Mouse (Mus musculus): ENCODE data around the gene 7530416G11Rik.

7530416G11Rik gene

DNA sequence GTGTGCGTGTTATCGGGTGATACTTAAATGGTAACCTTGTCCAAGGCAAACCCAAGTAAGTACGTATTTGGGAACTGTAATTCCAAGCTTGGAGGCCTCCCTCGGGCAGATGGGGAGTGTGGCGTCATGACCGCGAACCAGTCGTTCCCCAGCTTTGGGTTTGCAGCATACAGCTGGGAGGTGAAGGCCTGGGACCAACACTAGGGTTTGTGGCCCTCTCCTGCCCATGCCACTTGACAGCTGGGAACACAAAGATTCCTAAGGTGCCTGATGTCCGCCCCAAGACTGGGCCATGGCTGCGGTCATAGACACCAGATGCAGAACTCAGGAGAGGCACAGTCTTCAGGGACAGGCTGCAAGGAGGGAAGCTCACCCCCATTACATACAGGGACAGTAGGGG is 2.8 kb downstream of the 7530416G11Rik start:
- TF ChIP-seq GATA4 (IDR thresholded peaks at IDR 0.05; ENCODE audit: insufficient replicate concordance, low read length), result no peak

DNA sequence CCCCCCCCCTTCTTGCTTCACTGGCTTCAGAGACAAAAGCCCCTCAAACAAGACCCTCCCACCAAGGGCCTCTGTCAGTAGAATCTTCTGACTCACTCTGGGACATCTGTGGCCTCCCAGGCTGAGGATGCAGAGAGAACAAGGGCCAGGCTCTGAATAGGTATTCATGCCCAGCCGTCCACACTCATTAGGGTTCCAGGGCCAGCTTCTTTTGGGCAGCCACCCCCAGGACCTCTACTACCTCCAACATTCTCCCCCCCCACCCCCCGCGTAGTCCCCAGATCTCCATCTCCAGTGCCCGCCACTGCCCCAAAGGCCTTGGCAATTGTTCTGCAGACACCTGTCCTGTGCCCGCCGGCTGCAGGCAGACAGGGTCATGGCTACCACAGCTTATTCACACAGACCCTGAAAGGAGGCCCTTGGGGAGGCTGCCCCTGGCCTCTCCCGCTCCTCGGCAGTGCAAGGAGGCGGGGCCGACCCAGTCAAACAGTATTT is 5.0 kb downstream of the 7530416G11Rik start:
- TF ChIP-seq GATA4 (IDR thresholded peaks at IDR 0.05; ENCODE audit: insufficient replicate concordance, low read length), result no peak

DNA sequence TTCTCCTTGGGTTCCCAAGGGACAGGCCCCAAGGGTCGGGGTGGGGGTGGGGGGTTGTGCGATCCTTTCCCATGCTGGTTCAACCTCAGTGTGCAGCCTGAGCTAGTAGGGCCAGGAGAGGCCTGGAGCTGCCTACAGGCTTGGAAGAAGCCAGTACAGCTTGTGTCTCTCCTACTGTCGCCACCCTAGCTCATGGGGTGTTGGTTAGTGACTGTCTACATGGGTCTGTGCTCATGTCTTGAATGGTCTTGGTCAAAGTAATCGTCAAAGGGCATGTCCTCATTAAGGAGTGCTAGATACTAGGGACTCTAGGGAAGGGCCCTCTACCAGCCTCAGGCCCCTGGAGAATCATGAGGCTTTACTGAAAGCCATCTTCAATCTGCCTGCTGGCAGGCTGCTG is 5.5 kb downstream of the 7530416G11Rik start:
- no peak for TF ChIP-seq GATA4 (IDR thresholded peaks at IDR 0.05; ENCODE audit: insufficient replicate concordance, low read length)

DNA sequence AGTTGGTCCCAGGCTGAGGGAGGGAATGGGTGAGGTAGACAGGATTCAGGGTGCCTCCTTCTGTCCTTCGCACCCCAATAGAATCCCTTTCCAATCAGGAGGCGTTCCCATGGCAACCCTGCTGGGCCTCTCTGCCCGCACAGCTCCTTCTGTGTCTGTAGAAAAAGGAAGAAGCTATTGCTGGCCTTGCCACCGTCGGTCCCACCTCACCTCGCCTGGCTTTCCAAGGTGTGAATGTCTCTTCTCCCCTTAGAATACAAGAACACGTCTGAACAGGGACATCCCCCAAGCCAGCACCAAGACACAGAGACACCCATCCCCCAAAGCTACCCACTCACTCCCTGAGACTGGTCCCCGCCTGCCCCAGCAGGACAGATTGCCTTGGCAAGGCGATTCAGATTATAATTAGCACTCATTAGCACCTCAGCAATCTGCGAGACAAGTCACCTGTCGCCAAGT is 8.8 kb downstream of the 7530416G11Rik start:
- no peak for TF ChIP-seq GATA4 (IDR thresholded peaks at IDR 0.05; ENCODE audit: insufficient replicate concordance, low read length)

DNA sequence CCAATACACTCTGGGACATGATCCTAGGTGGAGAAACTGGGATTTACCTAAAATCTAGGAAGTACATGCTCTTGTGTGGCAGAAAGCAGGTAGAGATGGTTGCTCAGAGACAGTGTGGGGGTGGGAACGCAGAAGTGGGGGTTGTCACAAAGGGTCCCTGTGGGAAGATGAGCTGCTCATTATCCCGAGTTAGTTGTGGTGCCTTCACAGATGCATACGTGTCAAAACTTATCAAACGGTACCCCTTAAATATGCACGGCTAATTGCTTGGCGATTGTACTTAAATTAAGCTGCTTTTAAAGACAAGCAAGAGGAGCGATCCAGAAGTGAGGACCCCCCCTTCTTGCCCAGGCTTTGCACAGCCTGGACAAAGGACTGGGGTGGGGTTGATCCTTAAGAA is 13.3 kb downstream of the 7530416G11Rik start:
- no peak for TF ChIP-seq GATA4 (IDR thresholded peaks at IDR 0.05; ENCODE audit: insufficient replicate concordance, low read length)

DNA sequence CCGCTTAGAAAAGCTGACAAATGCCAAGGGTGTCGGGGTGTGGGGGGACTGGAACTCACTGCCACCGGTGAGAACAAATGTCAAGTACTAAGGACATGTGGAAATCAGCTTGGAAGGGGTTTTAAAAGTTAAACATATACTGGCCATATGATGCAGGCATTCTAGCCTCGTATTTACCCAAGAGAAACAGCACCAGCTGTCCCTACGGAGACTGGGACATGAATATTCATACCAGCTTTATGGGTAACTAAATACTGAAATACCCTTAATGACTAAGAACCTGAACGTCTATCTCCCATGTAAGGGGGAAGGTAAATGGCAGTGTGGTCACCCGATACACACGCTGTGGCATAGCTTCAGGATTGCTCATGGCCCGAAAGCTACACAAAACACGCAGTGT is 14.1 kb downstream of the 7530416G11Rik start:
- TF ChIP-seq GATA4 (IDR thresholded peaks at IDR 0.05; ENCODE audit: insufficient replicate concordance, low read length), result no peak

DNA sequence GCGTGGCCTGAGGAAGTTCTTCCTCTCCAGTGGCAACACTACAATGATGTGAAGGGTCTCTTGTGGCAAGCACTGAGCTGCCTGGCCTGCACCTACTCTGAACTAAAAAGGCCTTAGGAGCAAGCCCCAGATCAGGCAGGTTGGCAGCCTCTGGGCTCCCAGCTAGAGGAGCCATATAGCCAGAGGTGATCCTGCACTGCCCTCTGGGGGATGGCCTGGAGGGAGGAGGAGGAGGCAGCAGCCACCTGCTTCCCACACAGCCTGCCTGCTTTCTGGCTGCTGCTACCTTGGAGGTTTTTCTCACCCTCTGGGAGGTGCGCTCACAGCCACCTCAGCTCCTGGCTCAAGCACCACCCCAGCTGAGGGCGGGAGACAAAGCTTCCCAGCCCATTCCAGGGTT is 22.4 kb downstream of the 7530416G11Rik start:
- TF ChIP-seq GATA4 (IDR thresholded peaks at IDR 0.05; ENCODE audit: insufficient replicate concordance, low read length), result no peak

DNA sequence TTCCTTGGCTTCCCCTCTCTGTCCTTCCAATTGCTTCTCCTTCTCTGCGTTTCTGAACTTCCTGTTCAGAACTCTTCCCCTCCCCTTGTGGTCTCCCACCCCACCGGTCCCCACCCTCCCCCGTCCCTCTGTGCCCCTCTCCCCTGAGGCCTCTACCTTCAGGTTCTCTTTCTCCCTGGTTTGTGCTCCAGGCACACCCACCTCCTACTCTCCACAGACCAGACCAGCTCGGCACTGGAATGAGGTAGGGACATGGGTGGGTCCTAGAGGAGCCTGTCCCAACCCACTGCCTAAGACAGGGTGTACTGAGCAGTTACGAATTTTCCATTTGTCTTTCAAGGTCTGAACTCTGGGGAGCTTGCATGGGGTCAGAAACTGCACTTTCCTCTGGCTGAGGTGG is 23.1 kb downstream of the 7530416G11Rik start:
- no peak for TF ChIP-seq GATA4 (IDR thresholded peaks at IDR 0.05; ENCODE audit: insufficient replicate concordance, low read length)

DNA sequence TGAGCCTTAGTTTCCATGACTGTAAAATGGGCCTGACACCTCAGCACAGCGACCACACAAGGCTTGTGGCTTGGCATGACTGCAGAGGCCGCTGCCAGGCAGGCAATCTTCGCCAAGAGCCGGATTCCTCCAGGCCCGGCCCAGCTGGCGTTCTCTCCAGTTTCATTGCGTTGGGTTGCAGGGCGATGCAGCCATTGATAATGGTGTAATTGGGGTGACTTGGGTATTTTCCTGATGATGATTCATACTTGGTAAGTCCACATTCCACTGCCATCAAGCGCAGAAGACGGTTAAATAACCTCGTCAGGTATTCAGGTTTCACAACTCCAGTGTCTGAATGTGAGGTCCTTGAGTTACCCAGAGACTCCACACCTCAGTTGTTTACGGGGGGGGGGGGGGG is 23.7 kb downstream of the 7530416G11Rik start:
- TF ChIP-seq GATA4 (IDR thresholded peaks at IDR 0.05; ENCODE audit: insufficient replicate concordance, low read length), result no peak

DNA sequence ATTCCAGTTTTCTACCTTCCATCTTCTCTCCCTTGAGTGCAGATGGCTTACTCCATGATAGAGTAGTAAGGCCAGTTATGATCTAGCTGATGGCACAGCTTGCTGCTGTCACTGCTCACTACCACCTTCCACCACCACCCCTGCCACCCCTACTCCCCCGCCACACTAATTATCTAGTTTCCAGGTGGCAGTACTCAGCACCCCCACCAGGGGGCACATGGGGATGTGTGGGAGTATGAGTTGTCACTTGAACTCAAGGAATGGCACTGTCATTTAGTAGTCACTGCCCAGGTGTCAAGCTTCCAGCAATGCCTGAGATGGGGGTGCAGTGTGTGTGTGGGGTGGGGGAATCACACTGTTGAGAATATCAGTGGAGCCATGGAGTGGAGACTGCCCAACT is 25.4 kb downstream of the 7530416G11Rik start:
- no peak for TF ChIP-seq GATA4 (IDR thresholded peaks at IDR 0.05; ENCODE audit: insufficient replicate concordance, low read length)

DNA sequence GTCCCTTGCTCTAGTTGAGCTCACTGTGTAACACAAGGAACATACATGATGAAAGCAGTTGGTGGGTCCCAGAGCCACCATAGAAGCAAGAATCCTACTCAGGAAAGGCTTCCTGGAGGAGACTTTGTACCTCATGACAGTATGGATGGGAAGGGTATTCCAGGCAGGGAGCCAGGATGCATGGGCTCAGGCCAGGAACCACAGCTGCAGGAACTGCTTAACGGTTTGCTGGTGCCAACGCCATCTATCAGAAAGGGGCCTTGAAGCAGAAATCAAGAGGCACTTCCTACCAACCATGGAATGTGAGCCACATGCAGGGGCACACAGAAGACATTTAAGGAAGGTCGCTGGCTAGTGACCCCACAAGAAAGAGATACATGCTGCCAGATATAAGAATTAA is 28.3 kb downstream of the 7530416G11Rik start:
- TF ChIP-seq GATA4 (IDR thresholded peaks at IDR 0.05; ENCODE audit: insufficient replicate concordance, low read length), result no peak

DNA sequence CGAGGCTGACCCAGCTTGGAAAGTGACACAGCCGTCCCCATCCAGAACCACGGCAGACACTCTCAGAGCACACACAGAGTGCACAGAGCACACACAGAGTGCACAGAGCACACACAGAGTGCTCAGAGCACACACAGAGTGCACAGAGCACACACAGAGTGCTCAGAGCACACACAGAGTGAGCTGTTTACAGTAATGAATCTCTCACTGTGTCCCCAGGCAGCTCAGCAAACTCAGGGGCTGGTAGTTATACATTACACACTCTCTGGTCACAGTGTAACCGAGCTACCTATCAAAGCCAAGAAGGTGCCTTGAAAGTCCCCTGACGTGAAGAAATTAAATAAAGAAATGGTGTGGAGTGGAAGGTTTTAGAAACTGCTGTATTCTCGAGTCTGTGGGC is 33.6 kb downstream of the 7530416G11Rik start:
- no peak for TF ChIP-seq GATA4 (IDR thresholded peaks at IDR 0.05; ENCODE audit: insufficient replicate concordance, low read length)

DNA sequence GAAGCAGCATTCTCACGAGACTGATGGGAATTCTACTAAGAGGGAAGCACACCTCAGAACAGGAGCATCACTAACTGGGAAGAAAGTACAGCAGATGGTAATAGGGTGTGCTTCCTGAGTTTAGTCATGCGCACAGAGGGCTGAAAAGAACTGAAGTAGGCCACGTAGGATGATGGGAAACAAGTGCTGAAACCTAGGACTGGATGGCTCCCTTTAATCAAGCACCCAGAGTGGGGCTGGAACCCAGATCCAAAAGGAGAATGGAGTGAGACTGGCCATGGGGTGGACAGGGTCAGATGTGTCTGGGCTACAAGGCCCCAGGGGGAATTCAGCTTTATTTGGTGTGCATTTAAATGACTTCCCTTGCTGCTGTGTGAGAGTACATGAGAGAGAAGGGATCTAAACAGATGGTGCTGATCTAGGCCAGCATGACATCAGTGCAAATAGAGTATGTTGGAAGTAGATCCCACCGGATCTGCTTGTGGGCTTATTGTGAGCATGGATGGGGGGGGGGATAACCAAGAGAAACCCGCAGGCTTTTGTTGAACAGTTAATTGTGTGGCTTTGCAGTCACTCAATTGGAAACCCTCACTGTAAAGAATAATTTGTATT is 36.5 kb downstream of the 7530416G11Rik start:
- TF ChIP-seq GATA4 (IDR thresholded peaks at IDR 0.05; ENCODE audit: insufficient replicate concordance, low read length), result no peak

DNA sequence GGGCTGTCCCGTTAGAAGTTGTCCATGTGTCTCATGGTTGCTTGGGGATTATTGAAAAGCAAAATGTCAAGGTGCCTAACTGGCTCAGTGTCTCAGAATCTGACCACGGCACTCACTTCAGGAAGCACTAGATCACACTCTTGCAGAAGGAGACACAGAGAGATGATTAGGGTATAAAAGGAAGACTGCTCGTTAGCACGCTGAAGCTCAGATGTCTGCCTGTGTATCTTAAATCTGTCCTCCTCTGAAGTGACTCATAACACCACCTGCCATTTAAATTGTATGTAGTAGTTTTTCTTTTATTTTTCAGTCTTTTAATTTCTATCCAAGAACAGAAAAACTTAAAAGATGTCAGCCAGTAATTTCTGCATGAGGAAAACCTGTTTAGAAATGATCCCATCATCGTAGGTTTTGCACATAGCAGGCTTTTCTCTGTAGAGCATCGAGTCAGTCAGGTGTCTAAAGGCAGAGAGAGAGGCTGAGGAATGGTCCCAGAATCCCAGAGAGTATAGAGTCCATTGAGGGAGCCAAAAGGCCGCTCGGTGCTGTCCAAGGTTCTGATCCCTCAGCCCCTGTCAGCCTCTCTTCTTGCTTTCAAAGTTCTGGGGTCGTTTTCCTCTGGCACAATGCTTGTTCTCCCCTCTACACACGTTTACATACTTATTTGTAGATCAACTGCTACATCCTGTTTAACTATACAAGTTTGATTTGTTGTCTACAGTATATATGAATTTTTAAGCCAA is 38.0 kb downstream of the 7530416G11Rik start:
- TF ChIP-seq GATA4 (IDR thresholded peaks at IDR 0.05; ENCODE audit: insufficient replicate concordance, low read length), result no peak

DNA sequence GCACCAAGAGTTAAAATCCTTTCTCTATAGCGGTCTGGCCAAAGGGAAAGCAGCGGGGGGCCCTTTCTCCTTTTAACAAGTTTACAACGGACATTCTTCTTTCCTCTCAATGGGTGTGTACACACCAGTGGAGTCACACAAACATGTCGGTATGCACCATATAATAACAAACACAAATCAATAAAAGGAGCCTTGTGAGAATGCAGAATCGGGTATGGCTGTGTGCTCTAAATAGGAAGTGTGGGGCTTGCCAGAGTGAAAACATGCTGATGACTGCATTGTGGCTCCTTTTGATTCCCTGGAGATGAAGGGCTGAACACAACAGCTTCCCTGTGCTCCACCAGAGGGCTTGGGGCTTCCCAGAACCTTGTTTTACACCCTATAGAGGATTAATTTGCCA is 38.8 kb downstream of the 7530416G11Rik start:
- no peak for TF ChIP-seq GATA4 (IDR thresholded peaks at IDR 0.05; ENCODE audit: insufficient replicate concordance, low read length)

DNA sequence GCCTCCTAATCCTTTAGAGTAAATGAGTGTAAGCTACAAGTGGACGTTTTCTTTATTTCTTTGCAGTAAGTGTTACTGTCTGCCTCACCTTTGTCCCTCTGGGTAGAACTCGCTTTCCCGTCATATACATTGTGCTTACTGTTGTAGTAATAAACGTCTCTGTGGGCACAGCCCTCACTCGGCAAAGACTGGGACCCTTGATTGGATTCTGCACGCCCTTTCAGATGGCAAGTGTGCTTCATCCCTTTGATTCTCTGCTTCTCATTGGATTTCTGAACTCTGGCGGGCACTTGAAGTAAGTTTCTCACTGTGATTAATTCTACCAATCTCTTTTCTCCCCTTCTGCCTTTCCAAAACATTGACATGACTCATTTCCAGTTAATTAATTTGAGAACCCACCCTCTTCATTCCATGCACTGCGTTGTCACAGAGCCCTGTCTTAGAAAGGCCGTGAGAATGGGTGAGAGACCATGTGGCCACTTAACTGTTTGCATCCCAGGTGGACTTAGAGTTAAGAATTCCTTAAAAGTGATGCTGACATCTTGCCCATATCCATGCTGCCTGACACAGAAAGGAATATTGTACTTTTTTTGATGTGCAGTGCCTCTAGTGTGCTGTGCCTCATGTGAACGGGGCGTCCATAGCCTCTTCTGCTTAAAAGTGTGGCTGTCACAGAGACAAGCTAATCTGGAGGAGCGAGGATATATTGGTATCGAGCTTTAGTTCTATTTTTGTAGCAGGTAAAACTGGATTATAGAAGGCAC is 39.8 kb downstream of the 7530416G11Rik start:
- no peak for TF ChIP-seq GATA4 (IDR thresholded peaks at IDR 0.05; ENCODE audit: insufficient replicate concordance, low read length)

All from liver, adult (tissue).